Mouse (Mus musculus) intestine, embryonic 14.5 days (tissue): ENCODE data around the gene Ppp1r9a. TPM values are rescaled to one million over a fixed set of nuclear protein-coding genes. Genes with fewer than 3 reads are reported as not detected.

ENCODE experiments used
- ATAC-seq: fragments of 200-750 bp; cut with Nextera tagmentation; replicated peaks from 2 replicates; pipeline ENCODE4 v1.8.0; 2017; ENCODE audit warnings: low read depth, moderate number of reproducible peaks, moderate TSS enrichment, moderate library complexity; ENCODE audit not compliant: low FRiP score, low TSS enrichment
- DNase-seq: peaks from one replicate; pipeline ENCODE4 v3.0.0-alpha.2; 2018; ENCODE audit warnings: low spot score
- H3K27ac ChIP-seq: fragments of 300-500 bp; sonication (generic); 2 replicates; pipeline ENCODE4 v1.5.1; 2014; ENCODE audit warnings: low read depth, mild to moderate bottlenecking, control low read depth
- H3K27me3 ChIP-seq: fragments of 300-500 bp; sonication (generic); replicated peaks from 2 replicates; pipeline ENCODE4 v1.6.1; 2014; ENCODE audit warnings: low read length, control low read depth; ENCODE audit not compliant: control insufficient read depth, insufficient read depth
- H3K36me3 ChIP-seq: fragments of 300-500 bp; sonication (generic); 2 replicates; pipeline ENCODE4 v1.6.1; 2014; ENCODE audit warnings: low read length, control low read depth; ENCODE audit not compliant: control insufficient read depth, insufficient read depth
- H3K4me1 ChIP-seq: fragments of 300-500 bp; sonication (generic); replicated peaks from 2 replicates; pipeline ENCODE4 v1.6.1; 2014; ENCODE audit warnings: low read length, control low read depth, mixed read lengths; ENCODE audit not compliant: control insufficient read depth, insufficient read depth
- H3K4me2 ChIP-seq: fragments of 300-500 bp; sonication (generic); 2 replicates; pipeline ENCODE4 v1.6.1; 2014; ENCODE audit warnings: low read length
- H3K4me3 ChIP-seq: fragments of 300-500 bp; sonication (generic); 2 replicates; pipeline ENCODE4 v1.5.1; 2014; ENCODE audit warnings: low read depth, low read length, control low read depth, mixed read lengths
- H3K9ac ChIP-seq: fragments of 300-500 bp; sonication (generic); 2 replicates; pipeline ENCODE4 v1.6.1; 2014; ENCODE audit warnings: mild to moderate bottlenecking, low read length
- H3K9me3 ChIP-seq: fragments of 300-500 bp; sonication (generic); 2 replicates; pipeline ENCODE4 v1.6.1; 2016; ENCODE audit warnings: low read length, control low read depth; ENCODE audit not compliant: control insufficient read depth
- WGBS: fragments of 180-500 bp; shearing (Covaris S2); extraction: QIAGEN DNeasy Blood & Tissue Kit; methylation state at CpG from one replicate; pipeline ENCODE4 v1.1.7; 2014; 5-methylcytosine and 5-hydroxymethylcytosine counted together
- polyA plus RNA-seq: library from polyadenylated mRNA; unstranded; fragments of >200 nt; fragmentation: Nextera tagmentation; extraction: Ambion mirVana; gene quantifications from 2 replicates; pipeline ENCODE4 v1.2.1, GENCODE M21; 2014

Gene Ppp1r9a
- polyA plus RNA-seq, 1 experiment from 2014 or later = 22.7 TPM

DNA sequence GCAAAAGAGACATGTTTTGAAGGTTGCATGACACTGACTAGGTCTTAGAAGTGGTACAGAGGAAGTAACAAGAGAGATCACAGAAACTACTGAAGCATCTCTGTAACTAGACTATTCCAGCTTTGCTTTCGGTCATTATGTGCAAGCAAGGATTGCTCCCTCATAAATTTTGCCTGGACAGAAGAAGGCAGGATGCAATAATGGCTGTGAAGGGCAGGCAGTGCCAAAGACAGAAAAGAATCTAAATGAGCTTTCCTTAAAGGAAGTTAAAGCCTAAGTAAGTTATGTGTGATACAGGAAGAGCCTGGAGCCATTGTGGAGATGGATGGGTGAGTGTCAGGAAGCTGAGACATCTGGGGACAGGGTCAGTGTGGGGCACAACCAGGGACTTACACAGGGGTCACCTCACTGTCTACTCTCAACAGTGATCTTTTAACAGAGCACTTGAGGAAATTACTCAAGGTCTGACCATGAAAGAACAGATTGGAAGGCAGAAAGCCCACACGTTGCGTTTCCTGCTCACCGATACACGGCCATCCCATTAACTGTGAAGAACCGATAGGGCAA lies 115.3 kb downstream of the Ppp1r9a start:
- Histone ChIP-seq H3K4me1 (peaks cover 20% of the 10 kb centered on the region; the same call in 1 of the 2 replicates), H3K4me2 (no peak overlapping the region), H3K36me3 (no peaks in the 10 kb centered on the region), H3K9me3 (no peaks in the 10 kb centered on the region), H3K27me3 (no peaks in the 10 kb centered on the region), H3K27ac (no peak overlapping the region), H3K4me3 (no peak overlapping the region), H3K9ac (no peak overlapping the region)
- WGBS = 62% methylated on average over 6 of the region's 6 CpGs
- no peak for DNase-seq
- ATAC-seq = no peak

DNA sequence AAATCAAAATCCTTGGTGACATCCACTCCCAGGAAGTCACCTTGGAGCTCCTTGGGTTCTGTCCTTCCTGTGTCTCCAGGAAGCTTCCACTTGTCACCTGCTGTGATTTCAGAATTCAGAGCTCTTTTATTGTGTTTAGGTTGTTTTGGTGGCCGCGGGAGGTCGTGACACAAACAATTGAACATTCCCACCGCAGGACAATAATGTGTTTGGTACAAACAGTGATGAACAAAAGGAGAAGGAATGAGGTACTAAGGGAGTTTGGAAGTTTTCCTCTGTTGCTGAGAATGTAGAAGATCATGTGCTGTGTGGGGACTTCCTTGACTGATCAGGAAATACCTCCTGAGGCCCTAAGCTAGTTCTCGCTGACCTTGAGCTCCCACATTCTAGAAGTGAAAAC lies 116.5 kb downstream of the Ppp1r9a start:
- H3K4me2 ChIP-seq = no peak overlapping the region
- no peak for ATAC-seq
- WGBS = 59% methylated on average over 5 of the region's 5 CpGs
- H3K4me1 ChIP-seq = peaks cover 14% of the 10 kb centered on the region; the same call in 1 of the 2 replicates
- no peak overlapping the region for H3K27ac ChIP-seq
- H3K27me3 ChIP-seq = no peaks in the 10 kb centered on the region
- H3K36me3 ChIP-seq = no peaks in the 10 kb centered on the region
- no peaks in the 10 kb centered on the region for H3K9me3 ChIP-seq
- H3K4me3 ChIP-seq = no peak overlapping the region
- DNase-seq = no peak
- H3K9ac ChIP-seq = no peak overlapping the region

DNA sequence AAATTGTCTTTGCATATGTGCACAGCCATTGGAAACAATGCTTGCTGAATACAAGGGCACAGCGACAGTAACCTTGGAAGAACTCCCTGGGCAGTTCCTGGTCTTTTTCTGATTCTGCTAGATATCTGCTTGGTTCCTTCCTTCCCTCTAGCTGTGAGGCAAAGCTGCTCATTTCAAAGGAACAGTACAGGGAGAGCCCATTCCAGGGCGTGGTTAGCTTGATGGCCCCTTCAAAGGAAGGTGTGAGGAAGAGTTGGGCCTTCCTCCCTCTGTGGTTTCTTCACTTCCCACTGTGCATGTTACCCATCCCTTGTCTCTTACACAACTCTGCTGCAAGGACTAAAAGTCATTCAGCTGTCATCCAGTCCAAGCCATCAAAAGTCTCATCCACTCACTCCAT lies 117.3 kb downstream of the Ppp1r9a start:
- WGBS = 82% methylated on average over 2 of the region's 2 CpGs
- ATAC-seq = no peak

DNA sequence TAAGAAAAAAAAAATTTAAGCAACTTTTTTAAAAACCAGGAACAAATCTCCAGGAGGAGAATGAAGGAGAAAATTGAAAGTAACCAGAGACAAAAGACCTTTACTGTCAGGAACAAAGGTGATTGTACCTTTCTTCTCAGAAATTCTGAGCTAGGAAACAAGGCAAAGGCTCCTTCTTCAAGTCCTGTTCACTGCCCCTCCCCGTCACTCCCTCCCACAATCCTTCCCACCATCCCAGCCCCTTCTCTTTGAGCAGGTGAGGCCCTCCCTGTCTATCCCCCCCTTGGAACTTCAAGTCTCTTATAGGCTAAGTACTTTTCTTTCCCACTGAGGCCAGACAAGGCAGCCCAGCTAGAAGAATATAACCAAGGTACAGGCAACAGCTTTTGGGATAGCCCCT lies 117.8 kb downstream of the Ppp1r9a start:
- Histone ChIP-seq H3K4me3 (no peak overlapping the region), H3K4me1 (peaks cover 11% of the 10 kb centered on the region; the same call in 1 of the 2 replicates), H3K9ac (no peak overlapping the region), H3K4me2 (no peak overlapping the region), H3K9me3 (no peaks in the 10 kb centered on the region), H3K36me3 (no peaks in the 10 kb centered on the region), H3K27ac (no peak overlapping the region), H3K27me3 (no peaks in the 10 kb centered on the region)
- no peak for ATAC-seq
- 100% methylated on average over 1 of the region's 1 CpGs for WGBS
- DNase-seq = no peak

More for the DNA sequence above, 117.3 kb downstream of the Ppp1r9a start:
- Histone ChIP-seq H3K4me2 (no peak overlapping the region), H3K9ac (no peak overlapping the region), H3K36me3 (no peaks in the 10 kb centered on the region), H3K27me3 (no peaks in the 10 kb centered on the region), H3K27ac (no peak overlapping the region), H3K4me3 (no peak overlapping the region), H3K9me3 (no peaks in the 10 kb centered on the region), H3K4me1 (peaks cover 13% of the 10 kb centered on the region; the same call in 1 of the 2 replicates)
- DNase-seq = no peak

DNA sequence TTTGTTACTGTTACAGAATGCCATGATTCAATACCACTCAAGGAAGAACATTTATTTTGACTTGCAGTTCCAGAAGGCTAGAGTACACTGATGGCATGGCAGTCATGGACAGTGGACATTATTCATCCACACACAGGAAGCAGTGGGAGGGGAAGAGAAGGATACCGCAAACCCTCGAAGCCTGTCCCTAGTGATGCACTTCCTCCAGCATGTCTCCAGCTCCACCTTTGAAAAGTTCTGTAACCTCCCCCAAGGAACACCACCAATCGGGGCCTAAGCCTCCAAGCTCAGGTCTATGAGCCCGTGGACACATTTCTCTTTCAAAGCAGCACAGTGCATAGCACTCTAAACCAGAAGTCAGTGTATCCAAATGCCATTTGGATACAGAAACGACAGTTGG lies 120.0 kb downstream of the Ppp1r9a start:
- H3K9me3 ChIP-seq = no peaks in the 10 kb centered on the region
- peaks cover 2% of the 10 kb centered on the region; the same call in 1 of the 2 replicates for H3K4me1 ChIP-seq
- ATAC-seq (no peak), DNase-seq (no peak)
- no peak overlapping the region for H3K9ac ChIP-seq
- H3K27ac ChIP-seq = no peak overlapping the region
- no peaks in the 10 kb centered on the region for H3K27me3 ChIP-seq
- 58% methylated on average over 5 of the region's 5 CpGs for WGBS
- no peak overlapping the region for H3K4me2 ChIP-seq
- no peak overlapping the region for H3K4me3 ChIP-seq
- H3K36me3 ChIP-seq = no peaks in the 10 kb centered on the region

DNA sequence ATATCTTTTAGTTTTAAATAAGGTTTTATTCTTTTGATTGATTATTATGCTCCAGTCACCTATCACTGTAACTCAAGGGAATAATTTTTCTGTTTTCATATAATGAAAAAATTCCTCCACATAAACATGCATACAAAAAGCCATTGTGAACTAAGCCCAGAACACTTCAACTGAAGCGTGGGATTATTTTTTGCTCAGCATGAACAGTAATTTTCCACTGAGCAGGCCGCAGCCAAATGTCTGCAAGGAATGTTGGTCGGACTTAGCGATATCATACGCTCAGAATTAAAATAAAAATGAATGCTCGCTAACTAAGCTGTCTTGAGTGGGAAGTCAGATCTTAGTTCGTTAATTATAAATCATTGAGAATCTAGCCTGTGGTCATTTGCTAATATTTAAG lies 122.2 kb downstream of the Ppp1r9a start:
- no peaks in the 10 kb centered on the region for H3K27me3 ChIP-seq
- ATAC-seq = no peak
- H3K27ac ChIP-seq = no peak overlapping the region
- H3K4me3 ChIP-seq = no peak overlapping the region
- no peaks in the 10 kb centered on the region for H3K36me3 ChIP-seq
- no peaks in the 10 kb centered on the region for H3K9me3 ChIP-seq
- no peak for DNase-seq
- H3K4me2 ChIP-seq = no peak overlapping the region
- peaks cover 10% of the 10 kb centered on the region; the same call in 1 of the 2 replicates for H3K4me1 ChIP-seq
- 76% methylated on average over 7 of the region's 7 CpGs for WGBS
- no peak overlapping the region for H3K9ac ChIP-seq

DNA sequence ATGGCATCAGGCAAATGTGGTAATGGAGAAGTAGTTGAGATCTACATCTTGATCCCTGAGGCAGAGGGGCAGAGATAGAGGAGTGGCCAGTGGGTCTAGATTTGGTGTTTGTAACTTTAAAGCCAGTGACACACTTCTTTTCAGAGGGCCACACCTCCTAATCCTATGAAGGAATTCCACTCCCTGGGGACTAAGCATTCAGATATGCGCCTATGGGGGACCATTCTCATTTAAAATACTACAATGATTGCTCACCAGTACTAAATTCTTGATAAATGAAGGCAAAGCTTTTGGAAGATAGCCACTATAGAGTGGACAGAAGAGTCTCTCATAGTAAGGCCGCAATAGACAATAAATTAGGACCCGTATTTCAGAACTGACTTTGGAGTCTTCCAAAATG lies 124.1 kb downstream of the Ppp1r9a start:
- ATAC-seq = no peak
- H3K27ac ChIP-seq = no peak overlapping the region
- 84% methylated on average over 3 of the region's 3 CpGs for WGBS

DNA sequence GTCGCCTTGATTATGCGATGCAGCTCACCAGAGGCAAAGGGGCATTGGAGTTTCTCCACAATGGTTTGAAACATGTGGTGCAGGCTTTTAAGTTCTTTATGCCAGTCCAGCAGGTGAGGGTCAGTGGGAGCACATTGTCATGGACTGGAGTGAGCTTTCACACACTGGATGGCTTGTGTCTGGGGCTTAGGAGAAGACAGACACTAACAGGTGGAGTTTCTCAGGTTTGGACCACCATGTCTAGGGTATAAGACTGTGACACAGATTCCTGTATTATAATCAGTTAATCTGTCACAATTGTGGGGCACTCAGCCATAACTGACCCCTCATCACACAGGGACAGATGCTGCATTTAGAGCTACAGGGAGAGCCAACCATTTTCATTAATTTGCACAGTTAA lies 124.5 kb downstream of the Ppp1r9a start:
- Histone ChIP-seq H3K4me1 (peaks cover 10% of the 10 kb centered on the region; the same call in 1 of the 2 replicates), H3K4me3 (no peak overlapping the region), H3K9ac (no peak overlapping the region), H3K36me3 (no peaks in the 10 kb centered on the region), H3K9me3 (no peaks in the 10 kb centered on the region), H3K27ac (no peak overlapping the region), H3K27me3 (no peaks in the 10 kb centered on the region), H3K4me2 (no peak overlapping the region)
- ATAC-seq = no peak
- WGBS = 90% methylated on average over 2 of the region's 2 CpGs
- DNase-seq = no peak

More for the DNA sequence above, 124.1 kb downstream of the Ppp1r9a start:
- Histone ChIP-seq H3K4me2 (no peak overlapping the region), H3K9me3 (no peaks in the 10 kb centered on the region), H3K4me1 (peaks cover 10% of the 10 kb centered on the region; the same call in 1 of the 2 replicates), H3K4me3 (no peak overlapping the region), H3K27me3 (no peaks in the 10 kb centered on the region), H3K36me3 (no peaks in the 10 kb centered on the region), H3K9ac (no peak overlapping the region)
- DNase-seq = no peak

DNA sequence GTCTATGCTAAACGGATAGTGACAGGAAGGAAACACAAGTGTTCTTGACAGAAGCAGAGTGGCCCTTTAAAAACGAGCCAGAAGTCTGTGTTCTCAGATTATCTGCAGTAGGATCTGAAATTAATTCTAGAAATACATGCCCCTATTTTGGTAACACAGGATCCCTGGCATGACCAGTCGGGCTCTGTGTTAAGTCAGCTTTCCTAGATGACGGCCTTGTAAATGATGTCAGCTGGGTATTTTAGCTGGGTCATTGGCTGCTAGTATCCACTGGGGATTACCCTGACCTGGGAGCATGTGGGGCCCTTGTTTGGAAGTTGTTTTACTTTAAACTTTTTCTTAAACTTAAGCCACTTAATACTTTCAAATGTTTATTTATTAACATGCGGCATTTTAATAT lies 125.1 kb downstream of the Ppp1r9a start:
- WGBS = 47% methylated on average over 5 of the region's 5 CpGs
- Histone ChIP-seq H3K9ac (no peak overlapping the region), H3K27ac (no peak overlapping the region), H3K9me3 (no peaks in the 10 kb centered on the region), H3K4me2 (no peak overlapping the region), H3K4me1 (peaks cover 10% of the 10 kb centered on the region; the same call in 1 of the 2 replicates), H3K36me3 (no peaks in the 10 kb centered on the region), H3K4me3 (no peak overlapping the region), H3K27me3 (no peaks in the 10 kb centered on the region)
- no peak for DNase-seq
- ATAC-seq = no peak
